Mouse (Mus musculus): Measurements from ENCODE around the gene Krba1.
A peak's percentile ranks its signal among the peaks of the same experiment; 100 is the strongest.

The Krba1 gene

GRCm38 (mm10) chr6:48452151-48452550 is 56.8 kb downstream of the Krba1 start:
- DNase-seq (ENCODE audit: low spot score): no peak

GRCm38 (mm10) chr6:48452771-48453170 is 57.4 kb downstream of the Krba1 start:
- no peak for DNase-seq (ENCODE audit: low spot score)

DNA sequence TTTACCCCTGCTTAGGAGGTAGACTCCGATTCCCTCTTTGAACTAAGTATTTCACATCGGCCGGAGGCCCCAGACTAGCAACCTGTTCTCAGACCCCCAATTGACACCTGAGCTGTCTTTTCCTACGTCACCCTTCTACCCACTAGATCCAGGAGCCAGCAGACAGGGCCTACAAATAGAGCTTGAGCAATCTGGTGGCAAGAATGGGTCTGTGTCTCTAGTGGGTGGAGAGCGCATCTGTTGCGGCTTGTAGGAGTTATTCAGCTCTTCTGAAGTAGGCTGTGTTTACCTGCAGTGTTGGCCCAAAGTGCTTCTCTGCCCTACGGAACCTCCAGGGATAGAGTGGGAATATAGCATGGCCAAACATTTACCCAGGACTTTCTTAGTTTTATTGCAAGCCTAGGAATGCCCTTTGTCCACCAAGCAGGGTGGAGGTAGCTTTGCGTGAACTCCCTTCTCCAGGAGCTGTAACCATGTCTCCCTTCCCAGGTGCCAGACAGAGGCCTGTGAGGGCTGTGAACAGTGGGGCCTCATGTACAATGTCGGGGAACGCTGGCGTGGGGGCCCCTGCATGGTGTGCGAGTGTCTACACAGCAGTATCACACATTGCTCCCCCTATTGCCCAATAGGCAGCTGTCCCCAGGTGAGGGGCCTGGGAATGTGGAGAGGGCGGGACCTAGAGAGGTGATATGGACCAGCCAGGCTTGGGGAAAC is 69.7 kb downstream of the Krba1 start:
- peak; percentile 21 for DNase-seq (ENCODE audit: low spot score)

GRCm38 (mm10) chr6:48466715-48467114 is 71.3 kb downstream of the Krba1 start:
- no peak for DNase-seq (ENCODE audit: low spot score)

- DNase-seq (ENCODE audit: low spot score): no peak
Measured at GRCm38 (mm10) chr6:48467490-48467889, 72.1 kb downstream of the Krba1 start.
